Mouse (Mus musculus): ENCODE measurements around the gene Rnf44.

Gene Rnf44

DNA sequence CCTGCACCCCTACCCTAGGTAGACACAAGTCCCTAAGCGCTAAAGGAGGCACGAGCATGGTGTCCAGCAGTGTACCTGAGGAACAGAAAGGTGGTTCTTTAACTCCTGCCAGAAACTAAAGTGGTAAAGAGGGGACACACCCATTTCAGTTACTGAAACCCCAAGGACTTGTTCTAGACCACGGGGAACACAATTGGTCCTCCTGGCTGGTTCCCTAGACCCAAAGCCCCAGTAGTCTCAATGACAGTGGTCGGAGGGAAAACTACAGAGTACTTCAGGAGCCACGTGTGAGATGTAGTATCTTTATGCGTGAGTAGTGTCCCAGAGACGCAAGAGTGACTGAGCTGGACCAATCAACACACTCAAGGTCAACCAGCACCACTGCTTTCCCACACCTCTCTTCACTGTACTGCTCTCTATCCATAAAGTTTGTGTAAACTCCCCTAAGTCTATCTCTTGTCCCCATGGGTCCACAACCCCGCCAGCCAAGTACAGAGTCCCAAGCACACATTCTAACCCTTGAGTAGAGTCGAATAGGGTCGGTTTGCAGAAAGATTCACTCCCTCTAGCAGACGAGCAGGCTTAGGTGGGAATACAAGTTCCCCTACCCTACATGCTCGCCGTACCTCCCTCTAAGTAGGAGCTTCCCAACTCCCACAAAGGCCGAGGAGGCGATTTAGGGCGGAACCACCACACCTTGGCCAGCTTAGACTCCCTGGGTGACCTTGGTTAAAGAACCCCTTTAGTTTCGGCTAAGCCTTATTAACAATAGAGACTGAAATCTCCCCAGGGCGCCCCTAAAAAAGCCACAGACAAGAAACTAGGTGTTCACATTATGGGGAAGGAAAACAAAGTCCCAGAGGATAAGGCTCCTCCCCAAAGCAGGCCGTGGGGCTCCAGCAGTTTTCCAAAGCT lies 7.3 kb downstream of the Rnf44 start:
- DNase-seq (ENCODE audit: low spot score) = no peak

- DNase-seq (ENCODE audit: low spot score) = peak; percentile 31
Observed at GRCm38 (mm10) chr13:54685174-54685573, 8.5 kb downstream of the Rnf44 start.

GRCm38 (mm10) chr13:54684140-54684896 lies 9.4 kb downstream of the Rnf44 start:
- DNase-seq (ENCODE audit: low spot score) = no peak

DNA sequence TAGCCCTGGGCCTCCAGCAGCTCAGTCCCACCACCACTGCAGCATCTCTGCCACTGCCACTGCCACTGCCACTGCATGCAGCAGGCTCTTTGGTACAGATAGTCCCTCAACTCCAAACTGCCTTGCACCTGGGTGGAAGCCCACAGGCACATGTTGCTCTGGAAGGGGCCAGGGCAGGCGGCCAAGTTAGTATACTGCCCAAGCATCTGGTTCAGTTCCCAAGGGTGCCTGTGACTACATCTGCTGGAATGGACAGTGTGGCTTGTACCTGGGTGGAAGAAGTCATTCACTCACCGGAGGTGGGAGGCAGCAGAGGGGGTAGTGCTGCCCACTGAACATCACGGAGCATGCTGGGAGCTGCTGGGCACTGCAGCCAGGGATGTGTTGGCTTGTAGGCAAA lies 10.4 kb downstream of the Rnf44 start:
- no peak for DNase-seq (ENCODE audit: low spot score)

- DNase-seq (ENCODE audit: low spot score) = no peak
Observed at GRCm38 (mm10) chr13:54681291-54681690, 12.4 kb downstream of the Rnf44 start.

DNA sequence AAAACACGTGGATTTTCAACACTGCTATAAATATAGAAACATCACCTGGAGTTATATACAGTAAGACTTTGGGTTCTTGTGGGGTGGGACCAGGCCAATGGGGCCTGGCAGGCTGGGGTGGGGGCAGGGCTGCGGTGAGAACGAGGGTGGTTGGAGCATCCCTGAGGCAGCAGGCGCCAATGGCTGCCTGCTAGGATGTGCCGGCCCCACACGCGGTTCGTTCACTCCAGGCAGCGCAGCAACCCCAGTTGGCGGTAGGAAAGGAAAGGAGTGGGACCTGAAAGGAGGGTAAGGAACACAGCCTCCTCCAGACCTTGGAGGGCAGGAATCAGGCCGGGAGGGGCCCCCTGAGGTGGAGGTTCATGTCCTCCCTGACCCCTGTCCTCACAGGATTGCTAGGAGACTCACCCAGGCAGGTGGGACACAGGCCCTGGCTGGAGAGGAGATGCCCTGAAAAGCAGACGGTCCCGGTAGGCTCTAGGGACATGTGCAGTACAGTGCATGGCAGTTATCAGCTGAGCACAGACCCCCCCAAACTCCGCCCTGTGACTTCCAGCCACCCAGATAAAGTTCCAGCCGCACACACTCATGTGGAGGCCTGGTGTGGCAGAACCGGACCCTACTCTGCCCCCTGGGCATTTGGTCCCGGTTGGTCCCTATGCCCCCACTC lies 13.4 kb downstream of the Rnf44 start:
- no peak for DNase-seq (ENCODE audit: low spot score)

DNA sequence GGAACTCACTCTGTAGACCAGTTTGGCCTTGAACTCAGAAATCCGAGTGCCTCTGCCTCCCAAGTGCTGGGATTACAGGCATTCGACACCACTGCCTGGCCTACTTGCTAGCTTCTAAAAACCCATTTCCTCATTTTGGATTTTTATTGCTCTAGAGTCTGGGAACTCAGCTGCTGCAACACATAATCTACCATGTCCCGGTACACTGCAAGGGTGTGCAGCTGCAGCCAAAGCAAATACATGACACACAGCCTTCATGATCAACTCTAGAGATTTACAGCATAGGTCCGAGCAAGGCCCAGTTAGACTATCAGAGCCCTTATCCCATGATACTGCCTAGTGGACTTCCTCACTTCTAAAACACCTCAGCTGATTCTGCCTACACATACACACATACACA lies 15.4 kb downstream of the Rnf44 start:
- DNase-seq (ENCODE audit: low spot score) = no peak

GRCm38 (mm10) chr13:54675895-54676590 lies 17.7 kb downstream of the Rnf44 start:
- DNase-seq (ENCODE audit: low spot score) = no peak

GRCm38 (mm10) chr13:54670491-54670890 lies 23.2 kb downstream of the Rnf44 start:
- DNase-seq (ENCODE audit: low spot score) = no peak

- no peak for DNase-seq (ENCODE audit: low spot score)
Observed at GRCm38 (mm10) chr13:54665062-54665461, 28.6 kb downstream of the Rnf44 start.

GRCm38 (mm10) chr13:54664509-54664908 lies 29.2 kb downstream of the Rnf44 start:
- no peak for DNase-seq (ENCODE audit: low spot score)

DNA sequence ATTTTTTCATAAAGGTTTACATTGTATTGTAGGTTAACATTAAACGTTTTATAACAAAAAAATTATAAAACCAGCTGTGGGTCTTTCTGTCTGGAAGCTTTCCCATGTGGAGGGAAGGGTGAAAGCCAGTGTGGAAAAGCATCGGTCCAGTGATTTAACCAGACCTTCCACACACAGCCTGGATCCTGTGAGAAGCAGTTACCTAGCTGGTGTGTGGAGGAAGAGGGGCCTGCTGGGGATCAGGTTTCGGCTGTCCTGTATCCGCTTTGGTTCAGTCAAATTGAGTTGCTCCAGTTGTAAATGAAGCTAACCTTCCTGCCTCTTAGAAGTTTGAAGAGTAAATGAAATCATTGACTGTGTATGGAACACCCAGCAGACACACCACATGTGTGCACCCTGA lies 29.7 kb downstream of the Rnf44 start:
- no peak for DNase-seq (ENCODE audit: low spot score)

GRCm38 (mm10) chr13:54661358-54661757 lies 32.3 kb downstream of the Rnf44 start:
- no peak for DNase-seq (ENCODE audit: low spot score)

- DNase-seq (ENCODE audit: low spot score) = no peak
Observed at GRCm38 (mm10) chr13:54660877-54661276, 32.8 kb downstream of the Rnf44 start.

DNA sequence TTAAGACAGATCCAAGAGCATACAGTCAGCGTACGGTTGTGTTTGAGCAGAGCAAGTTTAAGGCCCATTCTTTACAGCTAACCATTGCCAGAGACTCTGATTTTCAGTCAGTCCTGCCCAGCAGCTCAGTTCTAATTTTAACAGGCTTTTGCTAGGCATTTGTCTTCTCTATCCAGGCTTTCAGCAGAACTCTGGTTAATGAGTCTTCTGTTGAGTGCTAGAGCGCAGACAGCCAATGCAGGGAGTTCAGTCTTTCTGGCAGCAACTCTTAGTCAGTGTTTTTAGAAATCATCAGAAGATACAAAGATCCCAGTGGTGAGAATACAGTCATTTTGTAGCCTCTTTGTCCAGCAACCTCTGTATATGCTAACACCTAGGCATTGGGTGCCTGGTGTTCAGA lies 43.2 kb downstream of the Rnf44 start:
- DNase-seq (ENCODE audit: low spot score) = no peak

DNA sequence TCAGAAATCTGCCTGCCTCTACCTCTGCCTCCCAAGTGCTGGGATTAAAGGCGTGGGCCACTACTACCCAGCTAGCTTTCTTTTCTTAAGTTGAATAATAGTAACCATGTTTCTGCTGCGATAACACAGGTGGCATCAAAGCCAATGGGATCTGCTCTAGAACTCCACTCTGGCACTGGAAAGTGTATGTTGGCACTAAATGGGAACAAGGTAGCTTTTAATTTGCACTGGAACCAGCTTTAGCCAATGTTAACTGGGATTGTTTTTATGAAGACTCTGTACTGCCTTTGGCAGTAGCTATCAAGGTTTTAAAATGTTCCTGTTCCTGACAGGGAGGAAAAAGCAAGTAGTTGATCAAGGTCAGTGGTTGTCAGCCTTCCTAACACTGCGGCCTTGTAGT lies 58.7 kb downstream of the Rnf44 start:
- no peak for DNase-seq (ENCODE audit: low spot score)

DNA sequence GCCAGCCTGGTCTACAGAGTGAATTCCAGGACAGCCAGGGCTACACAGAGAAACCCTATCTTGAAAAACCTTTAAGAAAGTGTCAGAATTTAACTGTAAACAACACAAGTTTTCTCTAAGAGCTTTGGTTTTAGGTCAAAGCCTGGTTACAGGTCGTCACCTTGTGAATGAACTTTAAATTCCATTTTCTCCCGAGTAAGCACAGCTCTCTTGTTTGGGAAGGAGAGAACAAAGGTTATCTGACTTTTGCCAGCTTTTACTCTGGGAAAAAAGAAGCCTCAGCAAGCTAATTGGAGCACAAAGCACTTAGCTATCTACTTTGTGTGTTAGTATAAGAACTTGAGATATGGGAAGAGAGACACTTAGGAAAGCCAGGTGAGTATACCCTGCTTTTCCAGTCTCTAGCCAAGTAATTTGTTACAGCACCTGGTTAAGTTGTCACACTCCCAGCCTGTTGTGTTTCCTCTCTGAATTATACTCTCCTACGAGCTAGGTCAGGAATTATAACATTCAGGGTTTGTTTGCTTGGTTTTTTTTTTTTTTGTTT lies 60.9 kb downstream of the Rnf44 start:
- no peak for DNase-seq (ENCODE audit: low spot score)

All from ovary, postnatal 14 days (tissue).